Mouse (Mus musculus) stomach, embryonic 14.5 days (tissue): ENCODE data around the gene Sec14l2. TPM values are rescaled to one million over a fixed set of nuclear protein-coding genes. Genes with fewer than 3 reads are reported as not detected.

Experiments
- ATAC-seq: fragments of 200-750 bp; cut with Nextera tagmentation; 2 replicates; pipeline ENCODE4 v1.8.0; 2017; ENCODE audit warnings: low read depth, moderate TSS enrichment; ENCODE audit not compliant: insufficient number of reproducible peaks, insufficient read depth, low FRiP score
- H3K27ac ChIP-seq: fragments of 300-500 bp; sonication (generic); 2 replicates; pipeline ENCODE4 v1.5.1; 2014; ENCODE audit warnings: mild to moderate bottlenecking, low read length, moderate library complexity, mixed read lengths
- H3K27me3 ChIP-seq: fragments of 300-500 bp; sonication (generic); 2 replicates; pipeline ENCODE4 v1.6.1; 2014; ENCODE audit warnings: low read length, control low read depth, mixed read lengths; ENCODE audit not compliant: control insufficient read depth, insufficient read depth
- H3K36me3 ChIP-seq: fragments of 300-500 bp; sonication (generic); 2 replicates; pipeline ENCODE4 v1.6.1; 2014; ENCODE audit warnings: mild to moderate bottlenecking, control low read depth, low read length, moderate library complexity, mixed read lengths; ENCODE audit not compliant: control insufficient read depth, insufficient read depth
- H3K4me1 ChIP-seq: fragments of 300-500 bp; sonication (generic); 2 replicates; pipeline ENCODE4 v1.6.1; 2014; ENCODE audit warnings: low read length, control low read depth, mixed read lengths; ENCODE audit not compliant: control insufficient read depth, insufficient read depth
- H3K4me2 ChIP-seq: fragments of 300-500 bp; sonication (generic); replicated peaks from 2 replicates; pipeline ENCODE4 v1.6.1; 2014; ENCODE audit warnings: low read depth, low read length, control low read depth
- H3K4me3 ChIP-seq: fragments of 300-500 bp; sonication (generic); 2 replicates; pipeline ENCODE4 v1.5.1; 2014; ENCODE audit warnings: low read depth, low read length, control low read depth
- H3K9ac ChIP-seq: fragments of 300-500 bp; sonication (generic); replicated peaks from 2 replicates; pipeline ENCODE4 v1.6.1; 2014; ENCODE audit warnings: low read depth, mild to moderate bottlenecking, control low read depth, low read length, moderate library complexity, mixed read lengths
- H3K9me3 ChIP-seq: fragments of 300-500 bp; sonication (generic); 2 replicates; pipeline ENCODE4 v1.6.1; 2016; ENCODE audit warnings: low read depth, low read length, control low read depth; ENCODE audit not compliant: control insufficient read depth
- WGBS: fragments of 180-500 bp; shearing (Covaris S2); extraction: QIAGEN DNeasy Blood & Tissue Kit; methylation state at CpG from one replicate; pipeline ENCODE4 v1.1.7; 2014; 5-methylcytosine and 5-hydroxymethylcytosine counted together
- polyA plus RNA-seq: library from polyadenylated mRNA; unstranded; fragments of >200 nt; fragmentation: Nextera tagmentation; extraction: Ambion mirVana; gene quantifications from 2 replicates; pipeline ENCODE4 v1.2.1, GENCODE M21; 2014

Gene Sec14l2
- polyA plus RNA-seq, 1 experiment from 2014 or later = 1.4 TPM

- H3K9me3 ChIP-seq = no peaks in the 10 kb centered on the region
- H3K4me1 ChIP-seq = no peaks in the 10 kb centered on the region
- no peak overlapping the region for H3K9ac ChIP-seq
- no peak for ATAC-seq
- H3K27me3 ChIP-seq = no peaks in the 10 kb centered on the region
- H3K4me2 ChIP-seq = no peak overlapping the region
- H3K4me3 ChIP-seq = no peak overlapping the region
- H3K27ac ChIP-seq = no peak overlapping the region
- WGBS = 13% methylated on average over 8 of the region's 8 CpGs
- H3K36me3 ChIP-seq = no peaks in the 10 kb centered on the region
These were observed 46.6 kb downstream of the Sec14l2 start for GRCm38 (mm10) chr11:4076633-4077032.

- WGBS = 73% methylated on average over 1 of the region's 1 CpGs
- Histone ChIP-seq H3K4me1 (no peaks in the 10 kb centered on the region), H3K27me3 (no peaks in the 10 kb centered on the region)
These were observed 53.6 kb downstream of the Sec14l2 start for GRCm38 (mm10) chr11:4069664-4070063.

GRCm38 (mm10) chr11:4064627-4065122 lies 58.5 kb downstream of the Sec14l2 start, which contains the start of gene Sec14l3:
Gene Sec14l3, plus strand, starts transcription at chr11:4064841.
- H3K4me1 ChIP-seq = no peaks in the 10 kb centered on the region
- no peak within 1 kb of the TSS for H3K4me2 ChIP-seq
- no peaks in the 10 kb centered on the region for H3K27me3 ChIP-seq
- no peaks in the 10 kb centered on the region for H3K9me3 ChIP-seq
- ATAC-seq = no peak
- no peak within 1 kb of the TSS for H3K4me3 ChIP-seq
- H3K36me3 ChIP-seq = no peaks in the 10 kb centered on the region
- WGBS = 49% methylated on average over 5 of the region's 5 CpGs
- H3K27ac ChIP-seq = no peak within 1 kb of the TSS
- H3K9ac ChIP-seq = no peak within 1 kb of the TSS

More at GRCm38 (mm10) chr11:4069664-4070063, 53.6 kb downstream of the Sec14l2 start:
- no peak for ATAC-seq
- Histone ChIP-seq H3K4me3 (no peak overlapping the region), H3K9ac (no peak overlapping the region), H3K4me2 (no peak overlapping the region), H3K36me3 (no peaks in the 10 kb centered on the region), H3K27ac (no peak overlapping the region), H3K9me3 (no peaks in the 10 kb centered on the region)

GRCm38 (mm10) chr11:4062981-4063380 lies 60.2 kb downstream of the Sec14l2 start:
- H3K4me1 ChIP-seq = no peaks in the 10 kb centered on the region
- no peak for ATAC-seq
- no peak overlapping the region for H3K27ac ChIP-seq
- H3K4me2 ChIP-seq = no peak overlapping the region
- no peaks in the 10 kb centered on the region for H3K9me3 ChIP-seq
- WGBS = 33% methylated on average over 6 of the region's 6 CpGs
- no peak overlapping the region for H3K9ac ChIP-seq
- no peaks in the 10 kb centered on the region for H3K36me3 ChIP-seq
- no peak overlapping the region for H3K4me3 ChIP-seq
- no peaks in the 10 kb centered on the region for H3K27me3 ChIP-seq

- H3K36me3 ChIP-seq = no peaks in the 10 kb centered on the region
These were observed 60.7 kb downstream of the Sec14l2 start for GRCm38 (mm10) chr11:4062523-4062922.

GRCm38 (mm10) chr11:4060866-4061575 lies 62.2 kb downstream of the Sec14l2 start:
- H3K4me3 ChIP-seq = no peak overlapping the region
- no peak for ATAC-seq
- 48% methylated on average over 5 of the region's 5 CpGs for WGBS
- H3K9me3 ChIP-seq = no peaks in the 10 kb centered on the region
- H3K36me3 ChIP-seq = no peaks in the 10 kb centered on the region
- no peaks in the 10 kb centered on the region for H3K27me3 ChIP-seq
- H3K9ac ChIP-seq = no peak overlapping the region
- no peak overlapping the region for H3K27ac ChIP-seq
- no peak overlapping the region for H3K4me2 ChIP-seq
- H3K4me1 ChIP-seq = no peaks in the 10 kb centered on the region

More at GRCm38 (mm10) chr11:4062523-4062922, 60.7 kb downstream of the Sec14l2 start:
- H3K4me3 ChIP-seq = no peak overlapping the region
- no peaks in the 10 kb centered on the region for H3K27me3 ChIP-seq
- H3K4me1 ChIP-seq = no peaks in the 10 kb centered on the region
- no peak overlapping the region for H3K9ac ChIP-seq
- no peak for ATAC-seq
- 78% methylated on average over 4 of the region's 4 CpGs for WGBS
- H3K27ac ChIP-seq = no peak overlapping the region
- H3K9me3 ChIP-seq = no peaks in the 10 kb centered on the region
- H3K4me2 ChIP-seq = no peak overlapping the region

GRCm38 (mm10) chr11:4053586-4053985 lies 69.6 kb downstream of the Sec14l2 start:
- Histone ChIP-seq H3K27ac (no peak overlapping the region), H3K9ac (no peak overlapping the region), H3K27me3 (no peaks in the 10 kb centered on the region), H3K36me3 (no peaks in the 10 kb centered on the region), H3K9me3 (no peaks in the 10 kb centered on the region), H3K4me1 (no peaks in the 10 kb centered on the region), H3K4me2 (no peak overlapping the region), H3K4me3 (no peak overlapping the region)
- WGBS = 24% methylated on average over 5 of the region's 5 CpGs
- no peak for ATAC-seq

- no peaks in the 10 kb centered on the region for H3K9me3 ChIP-seq
- no peak overlapping the region for H3K4me2 ChIP-seq
- no peak overlapping the region for H3K27ac ChIP-seq
- no peaks in the 10 kb centered on the region for H3K27me3 ChIP-seq
- no peaks in the 10 kb centered on the region for H3K36me3 ChIP-seq
- H3K9ac ChIP-seq = no peak overlapping the region
- no peaks in the 10 kb centered on the region for H3K4me1 ChIP-seq
- no peak overlapping the region for H3K4me3 ChIP-seq
- ATAC-seq = no peak
- WGBS = 92% methylated on average over 6 of the region's 6 CpGs
These were observed 74.8 kb downstream of the Sec14l2 start for GRCm38 (mm10) chr11:4048438-4048837.

GRCm38 (mm10) chr11:4047766-4048165 lies 75.4 kb downstream of the Sec14l2 start:
- no peak overlapping the region for H3K9ac ChIP-seq
- no peaks in the 10 kb centered on the region for H3K36me3 ChIP-seq
- H3K4me3 ChIP-seq = no peak overlapping the region
- no peaks in the 10 kb centered on the region for H3K27me3 ChIP-seq
- H3K4me1 ChIP-seq = no peaks in the 10 kb centered on the region
- no peak overlapping the region for H3K4me2 ChIP-seq
- H3K27ac ChIP-seq = no peak overlapping the region
- H3K9me3 ChIP-seq = no peaks in the 10 kb centered on the region
- no peak for ATAC-seq
- WGBS = 95% methylated on average over 2 of the region's 2 CpGs
